In the genomic region with DNA sequence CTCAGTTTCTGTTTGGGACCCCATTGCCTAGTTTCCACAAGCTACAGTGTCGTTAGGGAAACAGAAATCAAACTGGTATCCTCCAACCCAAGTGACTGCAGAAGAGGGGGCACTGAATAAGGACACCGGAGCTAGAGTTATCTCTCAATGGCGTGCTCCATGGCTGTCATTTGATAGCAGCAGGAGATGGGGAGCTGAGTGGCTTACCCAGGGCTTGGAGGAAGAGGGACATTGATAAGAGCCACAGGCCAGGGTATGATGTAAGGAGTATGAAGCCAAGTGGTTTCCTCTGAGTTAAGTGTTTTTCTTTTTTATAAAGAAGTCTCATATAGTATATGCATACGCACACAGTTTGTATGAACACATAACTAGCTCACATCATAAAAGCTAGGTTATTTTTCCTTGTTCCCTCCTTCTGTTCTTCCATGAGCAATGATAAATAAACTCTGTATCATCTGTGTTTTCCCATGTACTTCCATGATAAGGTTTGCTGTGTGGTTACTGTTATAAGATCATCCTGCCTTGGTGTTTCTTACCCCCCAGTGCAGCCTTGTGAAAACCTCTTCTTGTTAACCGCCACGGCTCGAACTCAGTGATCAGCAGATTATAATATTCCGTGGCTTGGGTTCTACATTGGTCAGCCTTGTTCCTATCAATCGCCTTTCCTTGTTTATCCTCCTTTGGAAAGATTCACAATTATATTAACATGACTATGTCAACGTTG, we compare ENCODE assay signal across 29 mouse cellular contexts.
A peak's percentile ranks its signal among the peaks of the same experiment; 100 is the strongest.
DNase-seq lines count a peak whose midpoint lies in the region; ATAC-seq lines count a peak whose summit lies in the region.
"Had no signal": no experiment of that assay in that cellular context is flagged by ENCODE, and none has a peak within 500 bp of the region (broad histone marks: within the 10 kb centered on the region; RNA-seq: fewer than 3 reads in every experiment).

No protein-coding gene starts in this region.

- H3K4me2 ChIP-seq in liver, embryonic 15.5 days, result no peak overlapping the region
- H3K4me2 ChIP-seq: forebrain, embryonic 15.5 days; heart, embryonic 13.5 days; hindbrain, embryonic 14.5 days; midbrain, embryonic 15.5 days; neural tube, embryonic 13.5 days had no signal

- DNase-seq in embryo, embryonic 9.5 days (ENCODE audit: extremely low spot score), result no peak
- DNase-seq in adrenal gland, adult (ENCODE audit: inconsistent age in 2 of 2, low spot score in 1 of 2), result no peak
- no peak for DNase-seq in heart, postnatal 25 days (ENCODE audit: low spot score)
- DNase-seq: adrenal gland, adult 2 months; cerebellum, adult 18-20 months; cerebellum, postnatal 36 days; gastrocnemius, postnatal 10 days; heart, adult 2 months; heart, postnatal 14 days; kidney, adult 18-20 months; lung, adult 18-20 months; lung, postnatal 10 days; thymus, adult 2 months; thymus, postnatal 4 days had no signal

- peak overlapping the region; percentile 75 for H3K4me3 ChIP-seq in megakaryocyte, embryonic 14.5 days (replicated peaks)
- H3K4me3 ChIP-seq in liver, embryonic 15.5 days (replicated peaks), result no peak overlapping the region
- H3K4me3 ChIP-seq: embryonic facial prominence, embryonic 10.5 days; forebrain, embryonic 15.5 days; heart, adult 2 months; heart, embryonic 13.5 days; midbrain, embryonic 15.5 days; myocyte; neural tube, embryonic 13.5 days had no signal

- ATAC-seq in megakaryocyte, adult 5-6 weeks (ENCODE audit: poor library complexity, severe bottlenecking), result no peak
- ATAC-seq in hematopoietic stem cell, adult 5-6 weeks (replicated peaks in 1 of 2; ENCODE audit: insufficient read depth in 1 of 2, low FRiP score in 2 of 2, low TSS enrichment in 1 of 2, low read depth in 1 of 2, poor library complexity in 2 of 2, severe bottlenecking in 2 of 2), result peak; percentile 22 to 29; a peak in 2 of 4 replicates
- peak; percentile 85 for ATAC-seq in liver, embryonic 15.5 days (ENCODE audit: insufficient read depth)
- ATAC-seq: CD4-positive, CD25-positive, alpha-beta regulatory T cell, adult 4 months; forebrain, embryonic 15.5 days; inflammation-experienced regulatory T-cells, adult 6 months; midbrain, embryonic 15.5 days; Patski had no signal

- 18% methylated on average over 10 of the region's 10 CpGs for WGBS in liver, embryonic 15.5 days (ENCODE audit: insufficient replicate concordance)

- H3K9me3 ChIP-seq in megakaryocyte, embryonic 14.5 days, result no peaks in the 10 kb centered on the region
- H3K9me3 ChIP-seq in liver, embryonic 15.5 days (replicated peaks), result no peaks in the 10 kb centered on the region
- H3K9me3 ChIP-seq: embryonic facial prominence, embryonic 10.5 days; forebrain, embryonic 15.5 days; heart, embryonic 13.5 days; midbrain, embryonic 15.5 days; neural tube, embryonic 13.5 days had no signal

- peaks cover 2% of the 10 kb centered on the region for H3K27me3 ChIP-seq in megakaryocyte, embryonic 14.5 days (replicated peaks)
- no peaks in the 10 kb centered on the region for H3K27me3 ChIP-seq in liver, embryonic 15.5 days
- H3K27me3 ChIP-seq: forebrain, embryonic 15.5 days; heart, embryonic 13.5 days; midbrain, embryonic 15.5 days; neural tube, embryonic 13.5 days; Patski had no signal

- no peak overlapping the region for H3K27ac ChIP-seq in liver, embryonic 15.5 days (replicated peaks)
- H3K27ac ChIP-seq: embryonic facial prominence, embryonic 10.5 days; forebrain, embryonic 15.5 days; heart, adult 2 months; heart, embryonic 13.5 days; hindbrain, embryonic 14.5 days; kidney, postnatal 0 days; midbrain, embryonic 15.5 days; neural tube, embryonic 13.5 days had no signal

- no peaks in the 10 kb centered on the region for H3K36me3 ChIP-seq in megakaryocyte, embryonic 14.5 days (replicated peaks; ENCODE audit: low read length)
- no peaks in the 10 kb centered on the region for H3K36me3 ChIP-seq in liver, embryonic 15.5 days (replicated peaks)
- H3K36me3 ChIP-seq: embryonic facial prominence, embryonic 10.5 days; forebrain, embryonic 15.5 days; heart, embryonic 13.5 days; midbrain, embryonic 15.5 days; neural tube, embryonic 13.5 days had no signal

- no peak overlapping the region for H3K9ac ChIP-seq in liver, embryonic 15.5 days
- H3K9ac ChIP-seq: forebrain, embryonic 15.5 days; heart, embryonic 13.5 days; hindbrain, embryonic 14.5 days; midbrain, embryonic 15.5 days; neural tube, embryonic 13.5 days had no signal

- H3K4me1 ChIP-seq in megakaryocyte, embryonic 14.5 days, result peaks cover 25% of the 10 kb centered on the region
- peaks cover 14% of the 10 kb centered on the region; the same call in 1 of the 2 replicates for H3K4me1 ChIP-seq in liver, embryonic 15.5 days (replicated peaks)
- H3K4me1 ChIP-seq: embryonic facial prominence, embryonic 10.5 days; forebrain, embryonic 15.5 days; midbrain, embryonic 15.5 days had no signal

- intact Hi-C loops in heart, postnatal 25 days (cut with DNase I), result no loop called here
